8 mouse cellular contexts compared by ENCODE assay signal in the genomic region with DNA sequence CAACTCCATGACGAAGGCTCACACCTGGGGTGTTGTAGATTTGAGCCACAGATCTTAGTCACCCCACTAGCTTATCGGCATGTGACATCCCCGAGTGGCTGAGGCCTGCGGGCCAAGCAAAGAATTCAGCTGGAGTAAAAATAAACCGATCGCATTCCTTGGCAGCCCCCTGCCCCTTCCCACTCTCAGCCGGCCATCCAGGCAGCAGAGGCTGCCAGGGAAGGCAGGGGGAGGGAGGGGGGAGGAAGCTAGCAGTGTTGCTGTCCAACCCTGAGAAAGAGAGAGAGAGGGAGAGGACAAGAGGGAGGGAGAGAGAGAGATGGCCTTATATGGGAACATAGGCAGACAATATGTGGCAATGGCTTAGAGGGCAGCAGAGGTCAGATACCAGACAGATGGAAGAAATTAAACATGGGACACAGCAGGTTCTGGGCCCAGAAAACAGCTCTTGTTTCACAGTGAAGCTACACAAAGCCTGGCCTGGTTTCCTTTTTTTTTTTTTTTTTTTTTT. TPM values are rescaled to one million over a fixed set of nuclear protein-coding genes. Genes with fewer than 3 reads are reported as not detected.
DNase-seq lines count a peak whose midpoint lies in the region; ATAC-seq and TF ChIP-seq lines count a peak whose summit lies in the region.

No protein-coding gene starts in this region.

- no peaks in the 10 kb centered on the region for H3K36me3 ChIP-seq in hindbrain, embryonic 10.5 days
- H3K36me3 ChIP-seq in hindbrain, embryonic 14.5 days (replicated peaks; ENCODE audit: control insufficient read depth, insufficient read depth): no peaks in the 10 kb centered on the region
- H3K36me3 ChIP-seq in heart, embryonic 10.5 days: no peaks in the 10 kb centered on the region
- no peaks in the 10 kb centered on the region for H3K36me3 ChIP-seq in kidney, embryonic 16.5 days (ENCODE audit: insufficient read depth, low read length)
- no peaks in the 10 kb centered on the region for H3K36me3 ChIP-seq in myocyte (ENCODE audit: control insufficient read depth, insufficient read depth)

- no peak overlapping the region for H3ac ChIP-seq in myocyte (ENCODE audit: control insufficient read depth, insufficient read length)

- WGBS in hindbrain, embryonic 10.5 days: 20% methylated on average over 7 of the region's 7 CpGs
- 23% methylated on average over 7 of the region's 7 CpGs for WGBS in hindbrain, embryonic 14.5 days
- WGBS in heart, embryonic 10.5 days: 6% methylated on average over 7 of the region's 7 CpGs
- WGBS in kidney, embryonic 16.5 days: 11% methylated on average over 7 of the region's 7 CpGs

- no peaks in the 10 kb centered on the region for H3K79me2 ChIP-seq in myocyte (ENCODE audit: control insufficient read depth, insufficient read depth)

- TF ChIP-seq POLR2A in myocyte (IDR thresholded peaks at IDR 0.05; ENCODE audit: insufficient read length, low read depth): no peak

- DNase-seq in hindbrain, embryonic 10.5 days (ENCODE audit: low spot score): peak; percentile 71
- DNase-seq in hindbrain, embryonic 14.5 days (ENCODE audit: low spot score): no peak
- DNase-seq in embryo, embryonic 11 days: peak; percentile 85
- peak; percentile 94 for DNase-seq in heart, embryonic 10.5 days (ENCODE audit: low spot score)
- DNase-seq in adrenal gland, postnatal 4 days (ENCODE audit: low spot score in 2 of 2): no peak

- H3K27ac ChIP-seq in hindbrain, embryonic 10.5 days: peak overlapping the region; percentile 79
- H3K27ac ChIP-seq in hindbrain, embryonic 14.5 days: no peak overlapping the region
- peak overlapping the region; percentile 92 for H3K27ac ChIP-seq in heart, embryonic 10.5 days
- peak overlapping the region; percentile 88 for H3K27ac ChIP-seq in kidney, embryonic 16.5 days (ENCODE audit: low read length)

- H3K9me3 ChIP-seq in hindbrain, embryonic 10.5 days: no peaks in the 10 kb centered on the region
- H3K9me3 ChIP-seq in hindbrain, embryonic 14.5 days (ENCODE audit: control insufficient read depth, low read length): no peaks in the 10 kb centered on the region
- no peaks in the 10 kb centered on the region for H3K9me3 ChIP-seq in heart, embryonic 10.5 days
- H3K9me3 ChIP-seq in kidney, embryonic 16.5 days (ENCODE audit: low read length): no peaks in the 10 kb centered on the region

- no peaks in the 10 kb centered on the region for H3K27me3 ChIP-seq in hindbrain, embryonic 10.5 days (ENCODE audit: insufficient read depth, poor library complexity, severe bottlenecking)
- H3K27me3 ChIP-seq in hindbrain, embryonic 14.5 days (ENCODE audit: control insufficient read depth, insufficient read depth, low read length): no peaks in the 10 kb centered on the region
- H3K27me3 ChIP-seq in heart, embryonic 10.5 days (ENCODE audit: insufficient read depth, poor library complexity, severe bottlenecking): no peaks in the 10 kb centered on the region
- H3K27me3 ChIP-seq in kidney, embryonic 16.5 days (ENCODE audit: insufficient read depth, low read length): no peaks in the 10 kb centered on the region
- H3K27me3 ChIP-seq in myocyte (ENCODE audit: control insufficient read depth, insufficient read depth, insufficient read length): no peaks in the 10 kb centered on the region

- H3K4me1 ChIP-seq in hindbrain, embryonic 10.5 days (replicated peaks): peaks cover 20% of the 10 kb centered on the region
- no peaks in the 10 kb centered on the region for H3K4me1 ChIP-seq in hindbrain, embryonic 14.5 days (replicated peaks; ENCODE audit: control insufficient read depth, insufficient read depth, low read length)
- H3K4me1 ChIP-seq in heart, embryonic 10.5 days: peaks cover 47% of the 10 kb centered on the region
- peaks cover 4% of the 10 kb centered on the region; the same call in 1 of the 2 replicates for H3K4me1 ChIP-seq in kidney, embryonic 16.5 days (ENCODE audit: insufficient read depth, low read length)

- H3K4me2 ChIP-seq in hindbrain, embryonic 14.5 days (replicated peaks): no peak overlapping the region
- no peak overlapping the region for H3K4me2 ChIP-seq in kidney, embryonic 16.5 days (replicated peaks; ENCODE audit: low read depth, low read length)
- peak overlapping the region; percentile 25 for H3K4me2 ChIP-seq in myocyte (ENCODE audit: low read depth)

- H3K4me3 ChIP-seq in hindbrain, embryonic 10.5 days: no peak overlapping the region
- no peak overlapping the region for H3K4me3 ChIP-seq in hindbrain, embryonic 14.5 days (replicated peaks; ENCODE audit: low read length)
- H3K4me3 ChIP-seq in heart, embryonic 10.5 days: peak overlapping the region; percentile 3; the same call in 1 of the 2 replicates
- no peak overlapping the region for H3K4me3 ChIP-seq in kidney, embryonic 16.5 days (ENCODE audit: low read length)
- no peak overlapping the region for H3K4me3 ChIP-seq in myocyte

- no peak; the same call in 1 of the 2 replicates for ATAC-seq in hindbrain, embryonic 14.5 days (ENCODE audit: low FRiP score)
- peak; percentile 85 for ATAC-seq in kidney, embryonic 16.5 days (ENCODE audit: low FRiP score, low TSS enrichment)
- ATAC-seq in megakaryocyte, adult 5-6 weeks (ENCODE audit: poor library complexity, severe bottlenecking): no peak

- H3K9ac ChIP-seq in hindbrain, embryonic 14.5 days: no peak overlapping the region
- H3K9ac ChIP-seq in kidney, embryonic 16.5 days (replicated peaks; ENCODE audit: low read length): 0 out of 2 replicates have a peak overlapping the region, but pooled peaks have one; percentile 5

TF ChIP-seq in myocyte, 11 proteins besides CTCF, POLR2A, EP300 and RAD21:
- TF ChIP-seq SRF (IDR thresholded peaks at IDR 0.05; ENCODE audit: control insufficient read depth, insufficient read length, low read depth): peak; percentile 100
- TF ChIP-seq MYOG (IDR thresholded peaks at IDR 0.05; ENCODE audit: control insufficient read depth in 1 of 3, insufficient read depth in 1 of 3, insufficient read length in 2 of 3, low read depth in 2 of 3): no peak
- peak; percentile 15 for TF ChIP-seq USF1 (IDR thresholded peaks at IDR 0.05; ENCODE audit: low read depth)
- no peak for TF ChIP-seq MAX (IDR thresholded peaks at IDR 0.05; ENCODE audit: low read depth)
- TF ChIP-seq POLR2AphosphoS2 (IDR thresholded peaks at IDR 0.05; ENCODE audit: insufficient read length, low read depth): no peak
- no peak for TF ChIP-seq E2F4 (IDR thresholded peaks at IDR 0.05; ENCODE audit: insufficient read depth)
- TF ChIP-seq CEBPB (IDR thresholded peaks at IDR 0.05; ENCODE audit: insufficient read depth, poor library complexity, severe bottlenecking): peak; percentile 87
- TF ChIP-seq MYOD1 (IDR thresholded peaks at IDR 0.05; ENCODE audit: control insufficient read depth in 1 of 3, insufficient read length in 2 of 3, low read depth in 2 of 3): peak in 2 of 3 experiments; percentile 27 to 30

RNA-seq across cellular contexts. Expression of a gene that starts 7.1 kb away (rescaled TPM):
- 39.6 and 45.3 TPM in 2 replicates for polyA plus RNA-seq in hindbrain, embryonic 10.5 days (2016; fragmentation: Nextera tagmentation; extraction: Ambion mirVana)
- polyA plus RNA-seq in hindbrain, embryonic 14.5 days (2014; fragmentation: Nextera tagmentation; extraction: Ambion mirVana): 60.5 and 61.9 TPM in 2 replicates
- polyA plus RNA-seq in heart, embryonic 10.5 days (2016; fragmentation: Nextera tagmentation; extraction: Ambion mirVana): 25.2 and 35.2 TPM in 2 replicates
- polyA plus RNA-seq in kidney, embryonic 16.5 days (2015; fragmentation: Nextera tagmentation; extraction: Ambion mirVana): 33.3 and 39.6 TPM in 2 replicates
- polyA plus RNA-seq in myocyte (2012; fragmentation: generic; extraction: Trizol): 5.6 TPM
- 4.9 and 6.2 TPM in 2 replicates for total RNA-seq in megakaryocyte, adult 5-6 weeks (2015)
- total RNA-seq in megakaryocyte, adult 5-6 weeks (2017): 3.7 and 3.8 TPM in 2 replicates
- 10 to 100 TPM; 20.2 to 24.3 TPM for total RNA-seq in adrenal gland, postnatal 4 days (2021)

RNA-seq across cellular contexts. Expression of a gene that starts 22.3 kb away (rescaled TPM):
- 0.73 and 2.1 TPM in 2 replicates for polyA plus RNA-seq in hindbrain, embryonic 10.5 days (2016; fragmentation: Nextera tagmentation; extraction: Ambion mirVana)
- 3.7 and 4.0 TPM in 2 replicates for polyA plus RNA-seq in hindbrain, embryonic 14.5 days (2014; fragmentation: Nextera tagmentation; extraction: Ambion mirVana)
- polyA plus RNA-seq in heart, embryonic 10.5 days (2016; fragmentation: Nextera tagmentation; extraction: Ambion mirVana): 0.33 and 0.47 TPM in 2 replicates
- polyA plus RNA-seq in kidney, embryonic 16.5 days (2015; fragmentation: Nextera tagmentation; extraction: Ambion mirVana): 1.3 and 1.5 TPM in 2 replicates
- polyA plus RNA-seq in myocyte (2012; fragmentation: generic; extraction: Trizol): 2.2 TPM
- total RNA-seq in megakaryocyte, adult 5-6 weeks (2015): 35.5 and 35.6 TPM in 2 replicates
- 61.2 and 76.5 TPM in 2 replicates for total RNA-seq in megakaryocyte, adult 5-6 weeks (2017)
- total RNA-seq in adrenal gland, postnatal 4 days (2021): 1 to 10 TPM; 4.0 to 4.6 TPM

Comparison
In these comparisons a context has a peak if more than half of its experiments do, and no peak if none do; other contexts are left out.
1. DNase-seq: peak in hindbrain, embryonic 10.5 days (single experiment), embryo, embryonic 11 days (single experiment) and heart, embryonic 10.5 days (single experiment); none in hindbrain, embryonic 14.5 days (single experiment) and adrenal gland, postnatal 4 days (0 of 2).